Mouse (Mus musculus) MEL (cell line): Measurements from ENCODE around the gene Nkx2-1. TPM values are rescaled to one million over a fixed set of nuclear protein-coding genes. Genes with fewer than 3 reads are reported as not detected.

Experiments
- DNase-seq: peaks from one replicate; pipeline ENCODE4 v3.0.0; 2011; ENCODE audit warnings: low read depth, low spot score
- H3K27ac ChIP-seq: 2 replicates; pipeline ENCODE4 v1.5.1; 2012; ENCODE audit warnings: low read depth, mild to moderate bottlenecking, control low read depth, low read length, moderate library complexity; ENCODE audit not compliant: control insufficient read depth
- H3K27me3 ChIP-seq, 2 experiments: fragments of 150-350 bp in 1 of 2; sonication (generic) in 1 of 2; 2 replicates each; pipeline ENCODE4 v1.6.1; 2012; ENCODE audit warnings: low read length in 2 of 2, mild to moderate bottlenecking in 2 of 2, improper control_type of control experiment in 1 of 2, moderate library complexity in 1 of 2; ENCODE audit not compliant: insufficient read depth in 2 of 2, control insufficient read depth in 1 of 2
- H3K36me3 ChIP-seq, 2 experiments: 2 replicates each; pipeline ENCODE4 v1.6.1; 2012 to 2014; ENCODE audit warnings: low read length in 2 of 2, improper control_type of control experiment in 1 of 2, inconsistent platforms in 1 of 2, mild to moderate bottlenecking in 1 of 2; ENCODE audit not compliant: insufficient read depth in 2 of 2, control insufficient read depth in 1 of 2
- H3K4me1 ChIP-seq, 2 experiments: fragments of 150-350 bp in 1 of 2; sonication (generic) in 1 of 2; 2 replicates each; pipeline ENCODE4 v1.6.1; 2012; ENCODE audit warnings: low read length in 2 of 2, improper control_type of control experiment in 1 of 2, mild to moderate bottlenecking in 1 of 2; ENCODE audit not compliant: insufficient read depth in 2 of 2, control insufficient read depth in 1 of 2
- H3K4me3 ChIP-seq, 2 experiments: fragments of 150-350 bp in 1 of 2; sonication (generic) in 1 of 2; 2 replicates each; pipeline ENCODE4 v1.5.1; 2012; ENCODE audit warnings: low read depth in 2 of 2, low read length in 2 of 2, mild to moderate bottlenecking in 2 of 2, moderate library complexity in 2 of 2, control low read depth in 1 of 2, improper control_type of control experiment in 1 of 2; ENCODE audit not compliant: control insufficient read depth in 1 of 2, insufficient read depth in 1 of 2
- H3K79me2 ChIP-seq: 2 replicates; pipeline ENCODE4 v1.6.1; 2012; ENCODE audit warnings: mild to moderate bottlenecking, low read length, moderate library complexity; ENCODE audit not compliant: control insufficient read depth, poor library complexity, insufficient read depth
- H3K9ac ChIP-seq: 2 replicates; pipeline ENCODE4 v1.6.1; 2012; ENCODE audit warnings: low read depth, mild to moderate bottlenecking, control low read depth, low read length, moderate library complexity; ENCODE audit not compliant: control insufficient read depth, poor library complexity, severe bottlenecking
- H3K9me3 ChIP-seq: fragments of 150-350 bp; sonication (generic); replicated peaks from 2 replicates; pipeline ENCODE4 v1.6.1; 2012; ENCODE audit warnings: mild to moderate bottlenecking, low read length, improper control_type of control experiment, moderate library complexity; ENCODE audit not compliant: insufficient read depth
- BHLHE40 ChIP-seq: IDR thresholded peaks from 2 replicates; pipeline ENCODE4 v1.6.1; 2012; ENCODE audit warnings: low read depth, mild to moderate bottlenecking, inconsistent platforms, low read length, improper control_type of control experiment, borderline replicate concordance
- CHD1 ChIP-seq: IDR thresholded peaks from 2 replicates; pipeline ENCODE4 v1.6.1; 2012; ENCODE audit warnings: low read depth, mild to moderate bottlenecking, inconsistent platforms, low read length, improper control_type of control experiment
- CHD2 ChIP-seq: IDR thresholded peaks from 2 replicates; pipeline ENCODE4 v1.6.1; 2011; ENCODE audit warnings: low read length, improper control_type of control experiment
- E2F4 ChIP-seq: IDR thresholded peaks from 2 replicates; pipeline ENCODE4 v1.6.1; 2011; ENCODE audit warnings: low read depth, low read length, improper control_type of control experiment, borderline replicate concordance
- ETS1 ChIP-seq: IDR thresholded peaks from 2 replicates; pipeline ENCODE4 v1.6.1; 2012; ENCODE audit warnings: low read depth, mild to moderate bottlenecking, inconsistent platforms, low read length, improper control_type of control experiment, moderate library complexity
- MAFK ChIP-seq: IDR thresholded peaks from 2 replicates; pipeline ENCODE4 v1.6.1; 2011; ENCODE audit warnings: low read depth, mild to moderate bottlenecking, low read length, improper control_type of control experiment, borderline replicate concordance
- MAX ChIP-seq: IDR thresholded peaks from 2 replicates; pipeline ENCODE4 v1.6.1; 2011; ENCODE audit warnings: low read length, improper control_type of control experiment
- NRF1 ChIP-seq: IDR thresholded peaks from 2 replicates; pipeline ENCODE4 v1.6.1; 2014; ENCODE audit warnings: low read depth, mild to moderate bottlenecking, inconsistent platforms, low read length, improper control_type of control experiment, moderate library complexity; ENCODE audit not compliant: poor library complexity, insufficient read depth, severe bottlenecking
- POLR2AphosphoS2 ChIP-seq: IDR thresholded peaks from 2 replicates; pipeline ENCODE4 v1.6.1; 2011; ENCODE audit warnings: low read length, improper control_type of control experiment
- POLR2AphosphoS5 ChIP-seq: IDR thresholded peaks from 2 replicates; pipeline ENCODE4 v1.6.1; 2012; ENCODE audit warnings: low read depth, borderline replicate concordance, mild to moderate bottlenecking, inconsistent platforms, low read length, moderate library complexity, mixed read lengths
- RAD21 ChIP-seq: IDR thresholded peaks from 2 replicates; pipeline ENCODE4 v1.6.1; 2011; ENCODE audit warnings: mild to moderate bottlenecking, low read depth, low read length, improper control_type of control experiment
- TAL1 ChIP-seq: IDR thresholded peaks from 2 replicates; pipeline ENCODE4 v1.6.1; 2012; ENCODE audit warnings: mild to moderate bottlenecking, inconsistent platforms, low read length, moderate library complexity, mixed read lengths
- TBP ChIP-seq: IDR thresholded peaks from 2 replicates; pipeline ENCODE4 v1.8.0; 2011; ENCODE audit warnings: low read depth, low read length, improper control_type of control experiment
- UBTF ChIP-seq: IDR thresholded peaks from 2 replicates; pipeline ENCODE4 v1.6.1; 2012; ENCODE audit warnings: low read depth, mild to moderate bottlenecking, inconsistent platforms, low read length, improper control_type of control experiment, moderate library complexity, borderline replicate concordance; ENCODE audit not compliant: insufficient read depth
- USF1 ChIP-seq: IDR thresholded peaks from 2 replicates; pipeline ENCODE4 v1.6.1; 2014; ENCODE audit warnings: low read depth, mild to moderate bottlenecking, inconsistent platforms, low read length, improper control_type of control experiment, moderate library complexity
- ZNF384 ChIP-seq: IDR thresholded peaks from 2 replicates; pipeline ENCODE4 v1.6.1; 2012; ENCODE audit warnings: low read depth, mild to moderate bottlenecking, inconsistent platforms, low read length, improper control_type of control experiment
- polyA plus RNA-seq, 2 experiments: library from polyadenylated mRNA; stranded (reverse) in 1 of 2; unstranded in 1 of 2; fragments of >175 nt in 1 of 2; fragments of >200 nt in 1 of 2; gene quantifications; 2 replicates each; pipeline versions ENCODE4 v1.2.1 to v1.2.4; 2012; ENCODE audit warnings: low replicate concordance in 2 of 2, low read depth in 1 of 2; ENCODE audit not compliant: insufficient read length in 2 of 2, insufficient read depth in 1 of 2, missing spikeins in 1 of 2
- total RNA-seq: library from RNA; depleted of rRNA; stranded (reverse); fragments of 300-350 nt; gene quantifications from 2 replicates; pipeline ENCODE4 v1.2.3, GENCODE M21; 2012

Nkx2-1 gene
- total and polyA plus RNA-seq, 3 experiments = not detected

- Histone ChIP-seq H3K9me3 (no peaks in the 10 kb centered on the region), H3K27ac (no peak overlapping the region), H3K79me2 (no peaks in the 10 kb centered on the region), H3K36me3 (no peaks in the 10 kb centered on the region), H3K4me3 (no peak overlapping the region), H3K27me3 (peaks cover 0 to 5% of the 10 kb centered on the region in 2 experiments; a peak in 3 of 4 replicates), H3K4me1 (no peaks in the 10 kb centered on the region), H3K9ac (no peak overlapping the region)
- TF ChIP-seq BHLHE40 = no peak
- TF ChIP-seq CHD2 = no peak
- TF ChIP-seq CHD1 = no peak
- TF ChIP-seq E2F4 = no peak
- no peak for TF ChIP-seq POLR2AphosphoS5
- no peak for TF ChIP-seq UBTF
- TF ChIP-seq RAD21 = no peak
- no peak for TF ChIP-seq TAL1
- no peak for TF ChIP-seq NRF1
- TF ChIP-seq POLR2AphosphoS2 = no peak
- TF ChIP-seq ZNF384 = no peak
- TF ChIP-seq MAFK = no peak
- no peak for TF ChIP-seq ETS1
- no peak for TF ChIP-seq MAX
- TF ChIP-seq TBP = no peak
- no peak for DNase-seq
Observed at GRCm38 (mm10) chr12:56521106-56521840, 15.4 kb downstream of the Nkx2-1 start.

- H3K79me2 ChIP-seq = no peaks in the 10 kb centered on the region
- H3K4me1 ChIP-seq = no peaks in the 10 kb centered on the region
- no peak for TF ChIP-seq USF1
- no peak for TF ChIP-seq NRF1
- TF ChIP-seq MAFK = no peak
- TF ChIP-seq, all 39 proteins: peak for 0
- H3K9ac ChIP-seq = no peak overlapping the region
- no peak for DNase-seq
- no peaks in the 10 kb centered on the region for H3K9me3 ChIP-seq
- peaks cover 0 to 5% of the 10 kb centered on the region in 2 experiments; a peak in 3 of 4 replicates for H3K27me3 ChIP-seq
- H3K36me3 ChIP-seq = no peaks in the 10 kb centered on the region
- H3K4me3 ChIP-seq = no peak overlapping the region
- H3K27ac ChIP-seq = no peak overlapping the region
Observed at GRCm38 (mm10) chr12:56520396-56521105, 16.2 kb downstream of the Nkx2-1 start.
